Mouse (Mus musculus) mature B cell (primary cell): ENCODE results near the gene Zmat1.
"Not testable (repeated sequence)": the region's sequence is repeated elsewhere in the genome, so short reads cannot be mapped to it uniquely, and the experiment has no call there.

Experiments used
- in situ Hi-C: fragments of 300-500 bp; cut with MboI; formaldehyde crosslinking; loops from 2 replicates; pipeline ENCODE4 v1.14.3; 2019

Zmat1 gene

GRCm38 (mm10) chrX:135008720-135009470 lies at the start of gene Zmat1:
Zmat1 (minus strand) TSS chrX:135009209.
- in situ Hi-C loops: no loop called here

DNA sequence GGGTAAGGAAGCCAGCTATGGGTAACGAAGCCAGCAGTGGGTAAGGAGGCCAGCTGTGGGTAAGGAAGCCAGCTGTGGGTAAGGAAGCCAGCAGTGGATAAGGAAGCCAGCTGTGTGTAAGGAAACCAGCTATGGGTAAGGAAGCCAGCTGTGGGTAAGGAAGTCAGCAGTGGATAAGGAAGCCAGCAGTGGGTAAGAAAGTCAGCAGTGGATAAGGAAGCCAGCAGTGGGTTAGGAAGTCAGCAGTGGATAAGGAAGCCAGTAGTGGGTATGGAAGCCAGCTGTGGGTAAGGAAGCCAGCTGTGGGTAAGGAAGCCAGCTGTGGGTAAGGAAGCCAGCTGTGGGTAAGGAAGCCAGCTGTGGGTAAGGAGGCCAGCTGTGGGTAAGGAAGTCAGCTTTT lies 44.9 kb upstream of the Zmat1 start:
- in situ Hi-C loops: not testable (repeated sequence)

DNA sequence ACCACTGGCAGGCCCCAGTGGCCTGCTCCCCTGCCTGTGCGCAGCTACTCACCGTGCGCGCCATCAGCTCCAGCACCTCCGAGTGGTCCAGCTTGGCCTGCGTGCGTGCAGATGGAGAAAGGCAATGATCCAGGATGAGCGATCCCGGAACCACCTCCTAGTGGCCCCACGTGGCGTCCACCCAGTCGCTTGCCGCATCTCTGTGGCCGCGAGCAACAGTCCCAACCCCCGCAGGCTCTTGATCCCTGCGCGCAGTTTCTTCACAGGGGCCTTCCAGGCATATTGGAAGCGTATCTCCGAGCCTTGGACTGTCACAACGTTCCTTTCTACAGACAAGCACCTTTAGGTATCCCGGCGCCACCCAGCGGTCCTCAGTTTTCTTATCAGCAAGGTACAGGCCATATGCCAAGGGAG lies 27.0 kb upstream of the Zmat1 start:
- in situ Hi-C loops: no loop called here

DNA sequence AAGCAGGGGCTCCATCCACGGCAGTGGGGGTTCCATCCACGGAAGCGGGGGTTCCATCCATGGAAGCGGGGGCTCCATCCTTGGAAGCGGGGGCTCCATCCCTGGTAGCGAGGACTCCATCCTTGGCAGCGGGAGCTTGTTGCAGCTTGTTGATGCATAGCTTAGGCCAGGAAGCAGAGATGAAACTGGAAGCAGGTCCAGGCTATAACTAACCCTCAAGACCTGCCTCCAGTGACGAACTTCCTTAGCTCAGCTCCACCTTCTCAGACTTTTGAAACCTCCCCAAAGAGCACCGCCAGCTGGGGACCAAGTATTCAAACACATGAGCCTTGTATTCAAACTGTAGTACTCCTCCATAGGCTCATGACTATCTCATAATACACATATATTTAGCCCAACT lies 16.1 kb upstream of the Zmat1 start:
- in situ Hi-C loops: no loop called here

DNA sequence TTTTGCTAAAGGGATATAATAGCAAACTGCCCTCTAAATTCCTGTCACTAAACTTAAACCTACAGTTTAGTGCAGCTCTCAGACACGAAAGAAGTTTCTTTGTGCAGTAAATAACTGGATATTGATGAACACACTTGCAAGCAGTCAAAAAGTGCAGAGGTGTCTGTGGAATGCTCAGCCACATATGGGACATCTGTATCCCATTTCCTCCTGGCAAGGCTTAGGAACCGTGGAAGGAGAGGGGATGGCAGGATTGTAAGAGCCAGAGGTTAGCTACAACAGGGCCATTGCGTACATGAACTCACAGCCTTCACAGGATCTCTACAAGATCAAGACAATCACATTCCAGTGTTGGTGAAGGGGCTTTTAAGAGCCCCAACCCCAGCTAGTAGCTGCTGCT lies 2.4 kb upstream of the Zmat1 start:
- in situ Hi-C loops: no loop called here

- in situ Hi-C loops: no loop called here
Measured at GRCm38 (mm10) chrX:135009471-135009815, 434 bp upstream of the Zmat1 start.

GRCm38 (mm10) chrX:135008021-135008420 lies 988 bp downstream of the Zmat1 start:
- in situ Hi-C loops: no loop called here

- in situ Hi-C loops: no loop called here
Measured at GRCm38 (mm10) chrX:134964546-134964945, 44.5 kb downstream of the Zmat1 start, which contains the start of gene Nxf2. Nxf2 (minus strand) TSS chrX:134964754.

DNA sequence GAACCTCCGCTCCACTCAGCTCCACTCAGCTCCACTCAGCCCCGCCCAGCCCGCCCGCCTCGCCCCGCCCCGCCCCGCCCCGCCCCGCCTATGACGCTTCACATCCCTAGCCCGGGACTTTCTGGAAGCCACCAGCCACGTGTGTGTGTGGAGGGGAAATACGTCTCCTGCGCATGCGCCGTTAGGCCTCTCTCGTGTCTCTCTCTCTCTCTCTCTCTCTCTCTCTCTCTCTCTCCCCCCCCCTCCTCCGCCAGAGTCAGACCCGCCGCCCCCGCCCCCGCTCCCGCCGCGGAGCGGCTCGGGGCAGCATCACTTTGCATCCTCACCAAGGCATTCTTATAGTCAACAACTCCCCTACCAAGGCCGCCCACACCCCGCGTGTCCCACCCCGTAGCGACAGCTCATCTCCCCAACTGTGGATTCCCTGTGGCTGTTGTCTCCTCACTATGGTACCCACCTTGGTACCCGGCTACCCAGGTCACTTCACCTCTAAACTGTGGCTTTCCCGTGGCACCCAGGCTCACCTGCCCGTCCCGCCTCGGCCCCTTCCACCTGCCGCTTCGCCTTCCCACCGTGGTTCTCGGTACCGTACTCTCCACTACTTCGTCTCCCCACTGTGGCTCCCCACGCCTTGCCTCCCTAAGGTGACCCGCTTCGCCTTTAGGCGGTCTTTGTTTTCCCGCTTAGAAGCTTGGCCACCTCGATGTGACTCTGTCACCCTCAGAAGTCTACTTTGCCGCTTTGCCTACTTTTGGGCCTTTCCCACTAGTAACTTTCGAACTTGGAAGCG lies 45.5 kb downstream of the Zmat1 start:
- in situ Hi-C loops: no loop called here

DNA sequence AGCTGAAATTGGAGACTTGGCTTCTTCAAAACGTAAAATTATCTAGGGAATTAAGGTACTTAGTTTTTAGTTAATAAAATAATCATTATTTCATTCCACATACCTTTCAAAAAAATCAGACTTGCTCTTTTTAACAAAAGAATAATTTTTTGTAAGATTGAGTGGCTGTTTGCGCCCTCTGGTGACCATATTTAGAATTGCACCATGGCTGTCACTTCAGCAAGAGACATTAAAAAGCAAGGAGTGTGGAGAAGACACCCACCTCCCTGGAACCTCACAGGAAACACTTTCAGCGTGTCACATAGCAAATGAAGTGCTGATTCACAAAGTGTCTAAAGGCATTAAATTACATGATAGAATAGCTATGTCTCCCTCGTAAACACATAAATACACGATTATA lies 78.6 kb downstream of the Zmat1 start:
- in situ Hi-C loops: no loop called here

- in situ Hi-C loops: loop anchor here (10.0 kb wide), 1 partner anchor 205 kb away; no protein-coding TSS in a partner anchor
Measured at GRCm38 (mm10) chrX:134929927-134930326, 79.1 kb downstream of the Zmat1 start.

- in situ Hi-C loops: loop anchor here (10.0 kb wide), 1 partner anchor 200 kb away; no protein-coding TSS in a partner anchor
Measured at GRCm38 (mm10) chrX:134925058-134925457, 84.0 kb downstream of the Zmat1 start.

DNA sequence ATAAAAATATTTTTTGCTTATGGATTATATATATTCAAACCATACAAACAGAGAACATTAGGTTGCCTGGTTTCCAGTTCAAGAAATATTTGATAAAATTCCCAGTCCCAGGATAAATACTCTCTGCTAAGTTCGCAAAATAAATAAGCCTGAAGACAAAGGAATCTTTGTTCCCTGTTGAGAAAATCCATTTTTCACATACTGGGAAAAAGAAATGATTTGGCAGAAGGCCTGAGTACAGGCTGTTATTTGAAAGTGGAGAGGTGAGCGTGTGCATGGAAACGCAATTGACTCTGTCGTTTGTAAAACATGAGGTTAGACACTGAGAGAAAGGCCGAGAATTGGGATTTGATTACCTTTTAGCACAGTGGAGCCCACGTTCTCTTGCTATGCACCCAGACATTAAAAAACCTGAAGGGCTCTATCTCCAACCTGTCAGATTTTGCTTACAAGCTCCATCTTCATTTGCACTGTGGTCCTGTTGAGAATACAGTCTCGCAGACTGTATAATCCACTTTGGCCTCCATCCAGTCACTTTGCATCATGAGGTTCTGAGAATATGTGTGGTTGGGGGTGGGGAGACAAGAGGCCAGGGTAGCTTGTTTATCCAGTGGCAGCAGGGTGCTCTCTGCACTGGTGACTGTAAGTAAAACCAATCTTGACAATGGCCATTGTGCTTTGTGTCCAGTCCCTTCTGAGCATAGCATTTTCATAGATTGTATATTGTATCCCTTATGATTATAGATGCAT lies 85.2 kb downstream of the Zmat1 start:
- in situ Hi-C loops: loop anchor here (10.0 kb wide), 1 partner anchor 199 kb away; no protein-coding TSS in a partner anchor
